Mouse (Mus musculus) limb, embryonic 14.5 days (tissue): ENCODE measurements at regions not wholly inside any gene's neighbourhood (a gene's known extent, or its start where the extent isn't known, plus 50 kb on each side); places are given as distances from the start of the nearest gene placed in this dataset.
A peak's percentile ranks its signal among the peaks of the same experiment; 100 is the strongest.

Source experiments
- ATAC-seq: fragments of 200-750 bp; cut with Nextera tagmentation; 2 replicates; pipeline ENCODE4 v1.8.0; 2017; ENCODE audit warnings: low read depth, moderate number of reproducible peaks, moderate TSS enrichment; ENCODE audit not compliant: low FRiP score
- DNase-seq: peaks from one replicate; pipeline ENCODE4 v3.0.0-alpha.2; 2015; ENCODE audit warnings: low spot score
- H3K27ac ChIP-seq: fragments of 300-500 bp; sonication (generic); replicated peaks from 2 replicates; pipeline ENCODE4 v1.5.1; 2014; ENCODE audit warnings: low read depth, mild to moderate bottlenecking, low read length, moderate library complexity, mixed read lengths
- H3K27me3 ChIP-seq: fragments of 300-500 bp; sonication (generic); 2 replicates; pipeline ENCODE4 v1.6.1; 2014; ENCODE audit warnings: low read length, mixed read lengths; ENCODE audit not compliant: control insufficient read depth, insufficient read depth
- H3K36me3 ChIP-seq: fragments of 300-500 bp; sonication (generic); 2 replicates; pipeline ENCODE4 v1.6.1; 2014; ENCODE audit warnings: mild to moderate bottlenecking, low read length, moderate library complexity, mixed read lengths; ENCODE audit not compliant: control insufficient read depth, insufficient read depth
- H3K4me1 ChIP-seq: fragments of 300-500 bp; sonication (generic); 2 replicates; pipeline ENCODE4 v1.6.1; 2014; ENCODE audit warnings: antibody characterized with exemption, low read length, mixed read lengths; ENCODE audit not compliant: control insufficient read depth, insufficient read depth
- H3K4me2 ChIP-seq: fragments of 300-500 bp; sonication (generic); replicated peaks from 2 replicates; pipeline ENCODE4 v1.6.1; 2014; ENCODE audit warnings: low read depth, mild to moderate bottlenecking, low read length, moderate library complexity; ENCODE audit not compliant: severe bottlenecking
- H3K4me3 ChIP-seq: fragments of 300-500 bp; sonication (generic); replicated peaks from 2 replicates; pipeline ENCODE4 v1.5.1; 2014; ENCODE audit warnings: low read length
- H3K9ac ChIP-seq: fragments of 300-500 bp; sonication (generic); 2 replicates; pipeline ENCODE4 v1.6.1; 2014; ENCODE audit warnings: mild to moderate bottlenecking, low read depth, low read length, moderate library complexity; ENCODE audit not compliant: severe bottlenecking
- H3K9me3 ChIP-seq: fragments of 300-500 bp; sonication (generic); 2 replicates; pipeline ENCODE4 v1.6.1; 2016; ENCODE audit warnings: low read length; ENCODE audit not compliant: control insufficient read depth
- POLR2A ChIP-seq: fragments of 200-500 bp; IDR thresholded peaks from 2 replicates; pipeline ENCODE4 v1.8.0; 2012; ENCODE audit warnings: inconsistent platforms, mild to moderate bottlenecking, moderate library complexity, borderline replicate concordance; ENCODE audit not compliant: insufficient read depth, insufficient read length; ENCODE audit errors: extremely low read depth
- WGBS: fragments of 180-500 bp; shearing (Covaris S2); extraction: QIAGEN DNeasy Blood & Tissue Kit; methylation state at CpG from one replicate; pipeline ENCODE4 v1.1.7; 2014; 5-methylcytosine and 5-hydroxymethylcytosine counted together

DNA sequence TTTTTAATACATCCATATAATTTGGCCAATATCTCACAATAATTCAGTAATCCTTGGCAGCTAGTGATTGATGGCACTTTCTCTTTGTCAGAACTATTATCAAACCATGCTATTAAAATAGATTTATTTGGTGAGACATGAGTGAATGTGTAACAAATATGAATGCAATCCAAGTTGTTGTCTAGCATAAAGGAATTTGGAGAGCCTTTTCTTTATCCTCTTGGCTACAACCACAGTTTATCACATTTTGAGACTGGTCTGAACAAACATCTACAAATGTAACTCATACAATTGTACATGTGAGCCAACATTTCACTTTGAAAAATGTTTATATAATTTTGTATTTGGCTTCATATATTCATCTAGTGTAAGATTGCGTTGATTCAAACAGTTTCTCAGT, 676.5 kb downstream of the Pcdh7 start:
- no peak for TF ChIP-seq POLR2A
- Histone ChIP-seq H3K4me2 (no peak overlapping the region), H3K36me3 (no peaks in the 10 kb centered on the region), H3K9me3 (no peaks in the 10 kb centered on the region), H3K9ac (no peak overlapping the region), H3K27me3 (no peaks in the 10 kb centered on the region), H3K4me3 (no peak overlapping the region), H3K4me1 (no peaks in the 10 kb centered on the region), H3K27ac (no peak overlapping the region)
- ATAC-seq = no peak
- 89% methylated on average over 1 of the region's 1 CpGs for WGBS
- peak; percentile 17 for DNase-seq

DNA sequence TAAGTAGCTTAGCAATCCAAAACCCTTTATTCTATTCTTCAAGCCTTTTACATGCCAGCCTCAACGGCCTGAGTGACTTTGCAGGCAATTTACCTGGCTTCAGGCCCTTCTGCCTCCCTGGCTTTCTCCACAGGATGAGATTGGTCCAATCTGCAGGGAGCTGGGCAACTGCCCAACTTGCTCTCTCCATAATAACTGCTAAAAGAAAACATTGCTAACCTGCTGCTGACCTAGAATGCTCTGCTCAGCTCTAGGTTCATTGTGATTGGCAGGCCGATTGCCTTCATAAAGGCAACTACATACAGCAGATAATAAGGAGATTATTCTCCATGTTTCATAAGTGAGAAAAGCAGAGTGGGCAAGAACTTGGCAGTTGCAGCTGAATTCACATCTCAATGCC, 710.5 kb downstream of the Pcdh7 start:
- no peaks in the 10 kb centered on the region for H3K27me3 ChIP-seq
- no peaks in the 10 kb centered on the region for H3K36me3 ChIP-seq
- no peaks in the 10 kb centered on the region for H3K9me3 ChIP-seq
- WGBS = 53% methylated on average over 2 of the region's 2 CpGs
- ATAC-seq = no peak
- TF ChIP-seq POLR2A = no peak
- peak; percentile 17 for DNase-seq
- H3K4me1 ChIP-seq = no peaks in the 10 kb centered on the region
- H3K4me2 ChIP-seq = no peak overlapping the region
- H3K4me3 ChIP-seq = no peak overlapping the region
- H3K9ac ChIP-seq = no peak overlapping the region
- H3K27ac ChIP-seq = no peak overlapping the region

DNA sequence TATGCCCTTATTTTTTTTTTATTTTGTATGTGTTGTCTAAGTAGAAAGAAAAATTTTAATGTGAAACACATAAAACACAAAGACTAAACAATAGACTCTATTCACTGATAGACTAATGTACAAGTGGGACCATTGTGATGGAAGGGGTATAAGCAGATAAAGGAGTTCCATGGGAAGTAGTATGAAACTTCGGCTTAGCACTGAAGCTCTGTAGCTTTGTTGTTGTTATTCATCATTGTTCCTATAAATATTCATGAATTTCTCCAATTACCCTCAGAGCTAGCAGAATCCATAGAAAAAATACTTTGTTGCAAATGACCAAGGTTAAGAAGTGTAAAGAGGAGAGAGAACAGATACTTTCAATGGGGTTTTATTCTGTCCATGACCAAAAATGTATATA, 718.7 kb downstream of the Pcdh7 start:
- ATAC-seq = no peak
- Histone ChIP-seq H3K9ac (no peak overlapping the region), H3K27me3 (no peaks in the 10 kb centered on the region), H3K4me1 (no peaks in the 10 kb centered on the region), H3K9me3 (no peaks in the 10 kb centered on the region), H3K36me3 (no peaks in the 10 kb centered on the region), H3K4me3 (no peak overlapping the region), H3K4me2 (no peak overlapping the region), H3K27ac (no peak overlapping the region)
- no peak for TF ChIP-seq POLR2A
- WGBS = 89% methylated on average over 1 of the region's 1 CpGs
- DNase-seq = no peak
